Mouse (Mus musculus) ES-Bruce4 (cell line): ENCODE data around the gene Scimp.

Experiments used
- CTCF ChIP-seq: IDR thresholded peaks from one replicate; pipeline ENCODE4 v1.8.1; 2011; ENCODE audit warnings: low read depth, low read length
- POLR2A ChIP-seq: IDR thresholded peaks from one replicate; pipeline ENCODE4 v1.8.1; 2011; ENCODE audit warnings: low read length; ENCODE audit not compliant: insufficient read depth

DNA sequence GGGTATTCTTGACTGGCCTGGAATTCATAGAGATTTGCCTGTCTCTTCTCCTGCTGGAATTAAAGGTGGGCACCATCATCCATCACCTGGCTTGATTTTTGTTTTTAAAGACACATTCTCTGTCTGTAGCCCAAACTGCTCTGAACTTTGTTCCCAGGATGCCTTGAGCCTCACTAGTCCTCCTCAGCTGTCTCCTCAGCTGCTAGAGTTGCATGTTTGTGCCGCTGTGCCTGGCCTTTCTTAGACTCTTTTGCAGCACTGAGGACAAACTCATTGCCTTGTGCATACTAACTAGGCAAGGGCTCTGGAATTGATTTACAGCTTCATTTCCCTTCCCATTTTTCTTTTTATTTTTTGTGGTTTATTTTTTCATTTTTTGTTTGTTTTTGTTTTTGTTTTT lies 48.0 kb upstream of the Scimp start:
- no peak for TF ChIP-seq POLR2A
- no peak for TF ChIP-seq CTCF
